Comparison of ENCODE assay signal across 8 mouse cellular contexts in the genomic region with DNA sequence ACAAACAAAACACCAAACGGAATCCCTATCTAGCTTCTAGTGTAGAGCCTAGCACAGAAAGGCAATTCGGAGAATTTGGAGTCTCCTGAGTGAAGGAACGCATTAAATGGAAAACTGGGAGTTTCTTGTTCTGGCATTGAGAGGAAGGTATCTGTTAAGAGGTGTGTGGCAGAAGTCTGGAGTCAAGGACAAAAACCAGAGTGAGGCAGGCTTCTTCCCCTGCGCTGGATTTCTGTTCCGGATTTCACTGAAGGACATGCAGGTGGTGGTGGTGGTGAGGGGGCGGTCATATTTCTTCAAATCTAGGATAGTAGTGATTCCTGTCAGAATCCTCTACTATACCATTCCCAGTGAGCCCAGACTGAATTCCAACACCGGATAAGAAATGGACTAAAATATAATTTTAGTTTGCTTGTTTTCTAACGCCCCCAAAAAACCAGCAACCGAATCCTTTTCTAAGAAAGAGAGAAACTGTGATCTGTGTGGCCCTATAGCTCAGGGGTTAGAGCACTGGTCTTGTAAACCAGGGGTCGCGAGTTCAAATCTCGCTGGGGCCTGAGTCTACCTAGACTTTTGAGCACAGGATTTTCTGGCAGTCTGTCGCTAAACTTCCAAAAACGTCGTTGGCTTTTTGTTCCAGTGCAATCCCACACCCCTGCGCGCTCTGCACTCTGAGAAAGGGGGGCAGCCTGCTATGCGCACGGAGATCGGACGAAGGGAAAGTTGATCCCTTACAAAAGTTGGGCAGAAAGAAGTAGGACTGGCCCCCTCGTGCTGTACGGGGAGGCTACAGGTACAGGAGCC. TPM values are rescaled to one million over a fixed set of nuclear protein-coding genes. Genes with fewer than 3 reads are reported as not detected.
DNase-seq lines count a peak whose midpoint lies in the region; ATAC-seq and TF ChIP-seq lines count a peak whose summit lies in the region.

No protein-coding gene starts in this region.

- H3K4me1 ChIP-seq in intestine, postnatal 0 days (replicated peaks; ENCODE audit: control insufficient read depth, insufficient read depth, low read length): peaks cover 2% of the 10 kb centered on the region; the same call in 1 of the 2 replicates

- peak overlapping the region; percentile 82 for H3K4me2 ChIP-seq in intestine, postnatal 0 days (replicated peaks; ENCODE audit: low read depth)

- no peaks in the 10 kb centered on the region for H3K36me3 ChIP-seq in intestine, postnatal 0 days (ENCODE audit: control insufficient read depth, insufficient read depth)

- peak overlapping the region; percentile 93 for H3K27ac ChIP-seq in intestine, postnatal 0 days (ENCODE audit: low read depth, low read length)

- H3K9me3 ChIP-seq in intestine, postnatal 0 days (ENCODE audit: control insufficient read depth): no peaks in the 10 kb centered on the region

- peak overlapping the region; percentile 76 for H3K4me3 ChIP-seq in intestine, postnatal 0 days (ENCODE audit: low read depth, low read length)

- intact Hi-C loops in left cerebral cortex, postnatal 36 days (cut with DNase I): loop anchor here (1.0 kb wide), 1 partner anchor 23 kb away; no protein-coding TSS in a partner anchor

- no peak for TF ChIP-seq CTCF in intestine, postnatal 0 days (IDR thresholded peaks at IDR 0.05; ENCODE audit: low read depth)

- H3K9ac ChIP-seq in intestine, postnatal 0 days (ENCODE audit: low read depth, low read length): peak overlapping the region; percentile 68

- under 1% methylated on average over 23 of the region's 23 CpGs for WGBS in intestine, postnatal 0 days

- H3K27me3 ChIP-seq in intestine, postnatal 0 days (replicated peaks; ENCODE audit: control insufficient read depth, insufficient read depth, low read length): no peaks in the 10 kb centered on the region

- ATAC-seq in granulocyte monocyte progenitor cell, adult 5-6 weeks (replicated peaks; ENCODE audit: poor library complexity, severe bottlenecking): peak; percentile 19
- peak; percentile 48 for ATAC-seq in intestine, postnatal 0 days

- peak; percentile 78 to 81 for DNase-seq in urinary bladder, adult 18-20 months (ENCODE audit: low spot score in 2 of 2)
- DNase-seq in urinary bladder, postnatal 10 days (ENCODE audit: low spot score): no peak
- peak; percentile 71 for DNase-seq in embryo, embryonic 11.5 days (ENCODE audit: low read depth, low spot score)
- peak; percentile 82 to 85 for DNase-seq in left cerebral cortex, postnatal 36 days (ENCODE audit: low spot score in 2 of 2)
- peak; percentile 85 for DNase-seq in mesoderm, embryonic 11.5 days (ENCODE audit: low read depth, low spot score)
- DNase-seq in right cerebral cortex, postnatal 4 days: peak; percentile 79

RNA-seq across cellular contexts. Expression of a gene that starts 2.5 kb away (rescaled TPM):
- total RNA-seq in granulocyte monocyte progenitor cell, adult 5-6 weeks (2014; fragmentation: Nextera tagmentation): 1.7 and 6.8 TPM in 2 replicates
- total RNA-seq in granulocyte monocyte progenitor cell, adult 5-6 weeks (2017): 2.5 and 2.9 TPM in 2 replicates
- 355 and 426 TPM in 2 replicates for polyA plus RNA-seq in intestine, postnatal 0 days (2015; fragmentation: Nextera tagmentation; extraction: Ambion mirVana)
- 10 to 100 TPM; 17.8 to 19.3 TPM for total RNA-seq in left cerebral cortex, postnatal 36 days (2021)

RNA-seq across cellular contexts. Expression of a gene that starts 2.6 kb away (rescaled TPM):
- total RNA-seq in granulocyte monocyte progenitor cell, adult 5-6 weeks (2014; fragmentation: Nextera tagmentation): 0.45 TPM in 1 of 2 replicates, not detected in the other
- total RNA-seq in granulocyte monocyte progenitor cell, adult 5-6 weeks (2017): 1.4 and 1.8 TPM in 2 replicates
- polyA plus RNA-seq in intestine, postnatal 0 days (2015; fragmentation: Nextera tagmentation; extraction: Ambion mirVana): 114 and 119 TPM in 2 replicates
- total RNA-seq in left cerebral cortex, postnatal 36 days (2021): 1 to 10 TPM; 3.6 to 5.3 TPM

RNA-seq across cellular contexts. Expression of a gene that starts 14.1 kb away (rescaled TPM):
- total RNA-seq in granulocyte monocyte progenitor cell, adult 5-6 weeks (2014; fragmentation: Nextera tagmentation): not detected in 2 replicates
- not detected in 2 replicates for total RNA-seq in granulocyte monocyte progenitor cell, adult 5-6 weeks (2017)
- not detected in 2 replicates for polyA plus RNA-seq in intestine, postnatal 0 days (2015; fragmentation: Nextera tagmentation; extraction: Ambion mirVana)
- total RNA-seq in left cerebral cortex, postnatal 36 days (2021): not detected

RNA-seq across cellular contexts. Expression of a gene that starts 25.9 kb away (rescaled TPM):
- total RNA-seq in granulocyte monocyte progenitor cell, adult 5-6 weeks (2014; fragmentation: Nextera tagmentation): not detected in 2 replicates
- total RNA-seq in granulocyte monocyte progenitor cell, adult 5-6 weeks (2017): not detected in 2 replicates
- polyA plus RNA-seq in intestine, postnatal 0 days (2015; fragmentation: Nextera tagmentation; extraction: Ambion mirVana): 0.17 and 0.18 TPM in 2 replicates
- total RNA-seq in left cerebral cortex, postnatal 36 days (2021): not detected

RNA-seq across cellular contexts. Expression of a gene that starts 30.9 kb away (rescaled TPM):
- 6.2 and 27.0 TPM in 2 replicates for total RNA-seq in granulocyte monocyte progenitor cell, adult 5-6 weeks (2014; fragmentation: Nextera tagmentation)
- 11.0 and 12.6 TPM in 2 replicates for total RNA-seq in granulocyte monocyte progenitor cell, adult 5-6 weeks (2017)
- polyA plus RNA-seq in intestine, postnatal 0 days (2015; fragmentation: Nextera tagmentation; extraction: Ambion mirVana): 0.51 and 0.90 TPM in 2 replicates
- total RNA-seq in left cerebral cortex, postnatal 36 days (2021): not detected
